Mouse (Mus musculus): ENCODE measurements around the gene Btg3.

Gene Btg3

GRCm38 (mm10) chr16:78296114-78296513, 80.9 kb downstream of the Btg3 start:
- DNase-seq, result no peak

- no peak for DNase-seq
Measured at GRCm38 (mm10) chr16:78295601-78296000, 81.4 kb downstream of the Btg3 start.

GRCm38 (mm10) chr16:78294606-78295275, 82.3 kb downstream of the Btg3 start:
- no peak for DNase-seq

- no peak for DNase-seq
Measured at GRCm38 (mm10) chr16:78294051-78294450, 82.9 kb downstream of the Btg3 start.

- DNase-seq, result no peak
Measured at GRCm38 (mm10) chr16:78283231-78283630, 93.8 kb downstream of the Btg3 start.

Measured in cerebellum, postnatal 25 days (tissue).